Mouse (Mus musculus): ENCODE results near the gene Ubr2.

The Ubr2 gene

DNA sequence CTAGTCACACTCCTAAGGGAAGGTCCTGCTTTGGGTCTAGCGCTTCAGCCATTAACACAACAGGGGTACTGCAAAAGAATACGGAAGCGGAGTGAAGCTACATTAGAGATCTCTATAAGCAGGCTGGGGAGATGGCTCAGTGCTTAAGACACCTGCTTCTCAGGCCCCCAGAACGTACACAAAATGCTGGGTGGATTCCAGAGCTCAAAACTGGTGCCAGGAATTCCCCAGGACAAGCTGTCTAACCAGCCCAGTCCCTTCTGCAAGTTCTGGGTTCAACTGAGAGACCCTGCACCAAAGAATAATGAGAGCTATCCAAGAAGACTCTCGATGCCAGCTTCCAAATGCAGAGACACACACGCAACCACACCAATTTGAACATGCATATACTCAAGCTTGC is 128.6 kb downstream of the Ubr2 start:
- no peak for DNase-seq (ENCODE audit: low read depth, low spot score)

- DNase-seq (ENCODE audit: low read depth, low spot score) = no peak
Observed at GRCm38 (mm10) chr17:46880322-46880721, 130.0 kb downstream of the Ubr2 start.

GRCm38 (mm10) chr17:46879841-46880311 is 130.5 kb downstream of the Ubr2 start:
- no peak for DNase-seq (ENCODE audit: low read depth, low spot score)

Data from ZHBTc4 (cell line).